Mouse (Mus musculus) hindbrain, embryonic 13.5 days (tissue): ENCODE data around the gene Scd4. TPM values are rescaled to one million over a fixed set of nuclear protein-coding genes. Genes with fewer than 3 reads are reported as not detected.
A peak's percentile ranks its signal among the peaks of the same experiment; 100 is the strongest.
"Not testable (repeated sequence)": the region's sequence is repeated elsewhere in the genome, so short reads cannot be mapped to it uniquely, and the experiment has no call there.

Source experiments
- ATAC-seq: fragments of 200-750 bp; cut with Nextera tagmentation; 2 replicates; pipeline ENCODE4 v1.8.0; 2017; ENCODE audit warnings: moderate TSS enrichment; ENCODE audit not compliant: low FRiP score
- H3K27ac ChIP-seq: fragments of 300-500 bp; sonication (generic); 2 replicates; pipeline ENCODE4 v1.5.1; 2015; ENCODE audit warnings: inconsistent platforms, mild to moderate bottlenecking, moderate library complexity
- H3K27me3 ChIP-seq: fragments of 300-500 bp; sonication (generic); 2 replicates; pipeline ENCODE4 v1.6.1; 2015; ENCODE audit warnings: mild to moderate bottlenecking, inconsistent platforms
- H3K36me3 ChIP-seq: fragments of 300-500 bp; sonication (generic); 2 replicates; pipeline ENCODE4 v1.6.1; 2015; ENCODE audit warnings: mild to moderate bottlenecking, inconsistent platforms
- H3K4me1 ChIP-seq: fragments of 300-500 bp; sonication (generic); replicated peaks from 2 replicates; pipeline ENCODE4 v1.6.1; 2015; ENCODE audit warnings: inconsistent platforms
- H3K4me2 ChIP-seq: fragments of 300-500 bp; sonication (generic); 2 replicates; pipeline ENCODE4 v1.6.1; 2015; ENCODE audit warnings: inconsistent platforms, mild to moderate bottlenecking, moderate library complexity
- H3K4me3 ChIP-seq: fragments of 300-500 bp; sonication (generic); 2 replicates; pipeline ENCODE4 v1.5.1; 2015; ENCODE audit warnings: mild to moderate bottlenecking, inconsistent platforms
- H3K9ac ChIP-seq: fragments of 300-500 bp; sonication (generic); 2 replicates; pipeline ENCODE4 v1.6.1; 2015; ENCODE audit warnings: mild to moderate bottlenecking, inconsistent platforms
- H3K9me3 ChIP-seq: fragments of 300-500 bp; sonication (generic); 2 replicates; pipeline ENCODE4 v1.6.1; 2016; ENCODE audit warnings: inconsistent platforms
- WGBS: fragments of 180-500 bp; shearing (Covaris S2); methylation state at CpG from one replicate; pipeline ENCODE4 v1.1.7; 2015; 5-methylcytosine and 5-hydroxymethylcytosine counted together
- polyA plus RNA-seq: library from polyadenylated mRNA; unstranded; fragments of >200 nt; fragmentation: Nextera tagmentation; extraction: Ambion mirVana; gene quantifications from 2 replicates; pipeline ENCODE4 v1.2.1, GENCODE M21; 2015

Gene Scd4
- polyA plus RNA-seq, 1 experiment from 2014 or later, result 0.19 TPM

GRCm38 (mm10) chr19:44367076-44367475 lies 34.2 kb downstream of the Scd4 start:
- not testable (repeated sequence) for H3K4me2 ChIP-seq, H3K9me3 ChIP-seq, H3K27me3 ChIP-seq, H3K9ac ChIP-seq, H3K36me3 ChIP-seq, H3K4me3 ChIP-seq, H3K4me1 ChIP-seq
- peak overlapping the region; percentile 5; the same call in 1 of the 2 replicates for H3K27ac ChIP-seq
- peak; percentile 39; the same call in 1 of the 2 replicates for ATAC-seq
- 47% methylated on average over 10 of the region's 10 CpGs for WGBS

- no peak overlapping the region for H3K4me2 ChIP-seq
- no peak overlapping the region for H3K9ac ChIP-seq
- H3K9me3 ChIP-seq, result no peaks in the 10 kb centered on the region
- no peaks in the 10 kb centered on the region for H3K4me1 ChIP-seq
- 67% methylated on average over 8 of the region's 8 CpGs for WGBS
- no peak for ATAC-seq
- no peak overlapping the region for H3K27ac ChIP-seq
- 0 out of 2 replicates have a peak, but pooled peaks cover 3% of the 10 kb centered on the region for H3K27me3 ChIP-seq
- no peak overlapping the region for H3K4me3 ChIP-seq
- no peaks in the 10 kb centered on the region for H3K36me3 ChIP-seq
Observed at GRCm38 (mm10) chr19:44369371-44369770, 36.5 kb downstream of the Scd4 start.

- H3K4me3 ChIP-seq, result no peak overlapping the region
- WGBS, result 81% methylated on average over 5 of the region's 5 CpGs
- no peak overlapping the region for H3K9ac ChIP-seq
- no peaks in the 10 kb centered on the region for H3K4me1 ChIP-seq
- no peak overlapping the region for H3K4me2 ChIP-seq
- 0 out of 2 replicates have a peak, but pooled peaks cover 3% of the 10 kb centered on the region for H3K27me3 ChIP-seq
- H3K9me3 ChIP-seq, result no peaks in the 10 kb centered on the region
- no peaks in the 10 kb centered on the region for H3K36me3 ChIP-seq
- no peak overlapping the region for H3K27ac ChIP-seq
- no peak for ATAC-seq
Observed at GRCm38 (mm10) chr19:44370231-44370630, 37.3 kb downstream of the Scd4 start.

GRCm38 (mm10) chr19:44372969-44373368 lies 40.1 kb downstream of the Scd4 start:
- Histone ChIP-seq H3K27ac (no peak overlapping the region), H3K9me3 (no peaks in the 10 kb centered on the region), H3K4me1 (no peaks in the 10 kb centered on the region), H3K4me2 (no peak overlapping the region), H3K36me3 (no peaks in the 10 kb centered on the region), H3K9ac (no peak overlapping the region), H3K4me3 (no peak overlapping the region), H3K27me3 (0 out of 2 replicates have a peak, but pooled peaks cover 3% of the 10 kb centered on the region)
- ATAC-seq, result 0 out of 2 replicates have a peak, but pooled peaks have one; percentile 24
- WGBS, result 25% methylated on average over 6 of the region's 6 CpGs

- WGBS, result 14% methylated on average over 3 of the region's 3 CpGs
- no peak overlapping the region for H3K4me3 ChIP-seq
- ATAC-seq, result no peak
- H3K9me3 ChIP-seq, result no peaks in the 10 kb centered on the region
- no peaks in the 10 kb centered on the region for H3K36me3 ChIP-seq
- H3K27me3 ChIP-seq, result no peaks in the 10 kb centered on the region
- H3K4me1 ChIP-seq, result no peaks in the 10 kb centered on the region
- H3K27ac ChIP-seq, result no peak overlapping the region
- no peak overlapping the region for H3K9ac ChIP-seq
- H3K4me2 ChIP-seq, result no peak overlapping the region
Observed at GRCm38 (mm10) chr19:44376511-44376951, 43.6 kb downstream of the Scd4 start.

- no peaks in the 10 kb centered on the region for H3K36me3 ChIP-seq
- 49% methylated on average over 5 of the region's 5 CpGs for WGBS
Observed at GRCm38 (mm10) chr19:44377629-44378375, 44.9 kb downstream of the Scd4 start.

GRCm38 (mm10) chr19:44379090-44379489 lies 46.2 kb downstream of the Scd4 start:
- Histone ChIP-seq H3K9me3 (no peaks in the 10 kb centered on the region), H3K27me3 (no peaks in the 10 kb centered on the region), H3K4me3 (no peak overlapping the region), H3K36me3 (no peaks in the 10 kb centered on the region), H3K9ac (no peak overlapping the region), H3K27ac (no peak overlapping the region), H3K4me1 (0 out of 2 replicates have a peak, but pooled peaks cover 4% of the 10 kb centered on the region), H3K4me2 (no peak overlapping the region)
- ATAC-seq, result no peak

More at GRCm38 (mm10) chr19:44377629-44378375, 44.9 kb downstream of the Scd4 start:
- H3K27ac ChIP-seq, result no peak overlapping the region
- H3K9ac ChIP-seq, result no peak overlapping the region
- no peak for ATAC-seq
- H3K4me2 ChIP-seq, result no peak overlapping the region
- no peak overlapping the region for H3K4me3 ChIP-seq
- no peaks in the 10 kb centered on the region for H3K27me3 ChIP-seq
- 0 out of 2 replicates have a peak, but pooled peaks cover 2% of the 10 kb centered on the region for H3K4me1 ChIP-seq
- H3K9me3 ChIP-seq, result no peaks in the 10 kb centered on the region

- no peaks in the 10 kb centered on the region for H3K36me3 ChIP-seq
- H3K27ac ChIP-seq, result no peak overlapping the region
- 0 out of 2 replicates have a peak, but pooled peaks cover 4% of the 10 kb centered on the region for H3K4me1 ChIP-seq
- no peaks in the 10 kb centered on the region for H3K9me3 ChIP-seq
- no peak overlapping the region for H3K9ac ChIP-seq
- WGBS, result 87% methylated on average over 4 of the region's 4 CpGs
- H3K4me3 ChIP-seq, result no peak overlapping the region
- no peak for ATAC-seq
- H3K27me3 ChIP-seq, result no peaks in the 10 kb centered on the region
- H3K4me2 ChIP-seq, result no peak overlapping the region
Observed at GRCm38 (mm10) chr19:44380065-44380464, 47.2 kb downstream of the Scd4 start.

GRCm38 (mm10) chr19:44382682-44383321 lies 49.9 kb downstream of the Scd4 start:
- Histone ChIP-seq H3K4me1 (peaks cover 6% of the 10 kb centered on the region), H3K4me2 (no peak overlapping the region), H3K27me3 (no peaks in the 10 kb centered on the region), H3K4me3 (no peak overlapping the region), H3K9me3 (no peaks in the 10 kb centered on the region), H3K9ac (no peak overlapping the region), H3K27ac (no peak overlapping the region), H3K36me3 (no peaks in the 10 kb centered on the region)
- ATAC-seq, result no peak
- WGBS, result 63% methylated on average over 12 of the region's 12 CpGs

GRCm38 (mm10) chr19:44385887-44386498 lies 53.1 kb downstream of the Scd4 start:
- H3K4me3 ChIP-seq, result no peak overlapping the region
- H3K9ac ChIP-seq, result no peak overlapping the region
- no peaks in the 10 kb centered on the region for H3K9me3 ChIP-seq
- H3K36me3 ChIP-seq, result no peaks in the 10 kb centered on the region
- no peak for ATAC-seq
- no peak overlapping the region for H3K4me2 ChIP-seq
- no peaks in the 10 kb centered on the region for H3K27me3 ChIP-seq
- H3K27ac ChIP-seq, result no peak overlapping the region
- peaks cover 21% of the 10 kb centered on the region for H3K4me1 ChIP-seq
- 86% methylated on average over 6 of the region's 6 CpGs for WGBS

- Histone ChIP-seq H3K9ac (no peak overlapping the region), H3K27me3 (no peaks in the 10 kb centered on the region), H3K9me3 (no peaks in the 10 kb centered on the region), H3K4me1 (peaks cover 21% of the 10 kb centered on the region), H3K27ac (no peak overlapping the region), H3K4me2 (no peak overlapping the region), H3K4me3 (no peak overlapping the region), H3K36me3 (no peaks in the 10 kb centered on the region)
- no peak for ATAC-seq
- 94% methylated on average over 4 of the region's 4 CpGs for WGBS
Observed at GRCm38 (mm10) chr19:44387089-44387671, 54.3 kb downstream of the Scd4 start.
